Mouse (Mus musculus): ENCODE data around the gene Alb. TPM values are rescaled to one million over a fixed set of nuclear protein-coding genes. Genes with fewer than 3 reads are reported as not detected.

The Alb gene
- polyA plus RNA-seq (2015; fragmentation: Nextera tagmentation; extraction: Ambion mirVana), result 1.8 and 60.7 TPM in 2 replicates

DNA sequence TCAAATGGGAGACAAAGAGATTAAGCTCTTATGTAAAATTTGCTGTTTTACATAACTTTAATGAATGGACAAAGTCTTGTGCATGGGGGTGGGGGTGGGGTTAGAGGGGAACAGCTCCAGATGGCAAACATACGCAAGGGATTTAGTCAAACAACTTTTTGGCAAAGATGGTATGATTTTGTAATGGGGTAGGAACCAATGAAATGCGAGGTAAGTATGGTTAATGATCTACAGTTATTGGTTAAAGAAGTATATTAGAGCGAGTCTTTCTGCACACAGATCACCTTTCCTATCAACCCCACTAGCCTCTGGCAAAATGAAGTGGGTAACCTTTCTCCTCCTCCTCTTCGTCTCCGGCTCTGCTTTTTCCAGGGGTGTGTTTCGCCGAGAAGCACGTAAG is at the start of gene Alb:
TSS of gene Alb (plus strand) at position 279 of the 400 bp plus-strand sequence.
- H3K27ac ChIP-seq, result no peak within 1 kb of the TSS
- no peaks in the 10 kb centered on the region for H3K36me3 ChIP-seq
- H3K9ac ChIP-seq, result no peak within 1 kb of the TSS
- no peak for ATAC-seq (ENCODE audit: insufficient number of reproducible peaks, insufficient read depth, low FRiP score, low TSS enrichment, low read depth)
- H3K9me3 ChIP-seq, result no peaks in the 10 kb centered on the region
- H3K4me3 ChIP-seq, result no peak within 1 kb of the TSS
- H3K27me3 ChIP-seq, result no peaks in the 10 kb centered on the region
- 63% methylated on average over 8 of the region's 8 CpGs for WGBS
- H3K4me1 ChIP-seq, result no peaks in the 10 kb centered on the region
- H3K4me2 ChIP-seq, result no peak within 1 kb of the TSS

DNA sequence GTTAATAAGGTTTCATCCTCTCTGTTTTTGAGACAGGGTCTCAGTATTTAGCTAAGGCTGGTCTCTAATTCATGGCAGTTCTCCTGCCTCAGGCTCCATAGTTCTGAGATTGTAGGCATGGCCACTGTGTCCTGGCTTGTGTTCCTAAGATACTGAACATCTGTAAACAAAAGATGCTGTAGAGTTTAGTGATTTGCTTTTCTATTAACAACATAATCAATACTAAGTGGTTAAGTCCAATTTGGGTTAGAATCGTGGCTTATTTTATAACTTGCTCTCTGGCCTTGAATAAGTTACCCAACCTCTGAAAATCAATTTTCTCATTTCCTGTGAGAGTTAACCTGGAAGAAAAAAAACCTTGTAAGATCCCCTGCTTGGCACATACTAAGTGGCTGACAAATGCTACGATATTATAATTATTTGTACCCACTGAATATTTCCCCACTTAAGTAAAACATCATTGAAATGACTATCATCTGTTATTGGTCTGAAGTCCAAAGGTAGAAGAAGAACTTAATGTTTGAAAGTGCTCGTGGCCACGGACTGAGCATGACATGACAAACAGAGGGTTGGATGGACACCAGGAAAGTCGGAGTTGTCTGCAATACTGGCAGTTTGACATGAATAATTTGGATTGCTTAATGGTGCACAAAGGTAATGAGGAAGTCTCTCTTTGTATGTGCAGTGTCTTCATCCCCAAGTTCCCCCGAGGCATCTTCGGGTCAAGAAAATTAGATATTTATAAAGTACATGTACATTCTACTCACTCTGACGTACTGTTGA is 46.4 kb upstream of the Alb start:
- Histone ChIP-seq H3K9ac (no peak overlapping the region), H3K4me1 (no peaks in the 10 kb centered on the region), H3K36me3 (no peaks in the 10 kb centered on the region), H3K9me3 (no peaks in the 10 kb centered on the region), H3K4me3 (no peak overlapping the region), H3K27me3 (no peaks in the 10 kb centered on the region), H3K27ac (no peak overlapping the region), H3K4me2 (no peak overlapping the region)
- no peak for ATAC-seq (ENCODE audit: insufficient number of reproducible peaks, insufficient read depth, low FRiP score, low TSS enrichment, low read depth)
- WGBS, result 72% methylated on average over 8 of the region's 8 CpGs

DNA sequence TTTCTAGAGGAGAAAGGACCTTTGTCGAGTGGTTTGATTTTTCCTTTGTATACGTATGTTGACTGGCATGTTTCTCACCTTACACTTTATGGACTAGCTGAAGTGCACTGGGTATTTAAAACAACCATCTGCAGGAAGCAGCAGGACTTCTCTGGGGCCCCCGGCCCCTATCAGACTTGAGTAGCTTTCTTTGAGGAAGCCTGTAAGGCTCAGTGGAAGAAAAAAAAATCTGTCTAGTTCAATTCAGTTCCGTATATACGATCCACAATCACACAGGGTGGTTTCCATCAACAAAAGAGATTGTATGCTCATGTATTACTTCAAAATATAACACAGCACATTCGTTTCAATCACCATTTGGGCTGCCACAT is 45.8 kb upstream of the Alb start:
- Histone ChIP-seq H3K9me3 (no peaks in the 10 kb centered on the region), H3K4me2 (no peak overlapping the region), H3K36me3 (no peaks in the 10 kb centered on the region), H3K27ac (no peak overlapping the region), H3K4me1 (no peaks in the 10 kb centered on the region), H3K9ac (no peak overlapping the region), H3K4me3 (no peak overlapping the region), H3K27me3 (no peaks in the 10 kb centered on the region)
- 50% methylated on average over 6 of the region's 6 CpGs for WGBS
- ATAC-seq (ENCODE audit: insufficient number of reproducible peaks, insufficient read depth, low FRiP score, low TSS enrichment, low read depth), result no peak

DNA sequence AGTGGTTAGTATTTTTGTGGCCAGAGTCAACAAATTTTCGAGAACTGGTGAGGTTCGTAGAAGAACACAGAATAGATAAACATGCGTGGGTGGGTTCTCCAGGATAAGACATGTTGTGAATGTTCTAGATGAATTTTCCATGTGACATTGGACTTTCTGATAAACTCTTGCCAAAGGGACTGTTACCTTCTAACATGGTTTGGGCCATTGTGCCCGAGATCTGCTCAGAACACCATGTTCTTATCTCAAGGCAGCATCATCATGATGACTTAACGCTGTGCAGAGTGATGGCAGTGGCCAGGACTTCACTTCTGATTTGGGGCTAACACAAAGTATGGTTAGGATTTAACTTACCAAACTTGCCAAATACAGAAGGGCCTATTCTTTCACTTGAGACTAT is 36.1 kb upstream of the Alb start:
- H3K9me3 ChIP-seq, result no peaks in the 10 kb centered on the region
- no peak overlapping the region for H3K9ac ChIP-seq
- H3K4me3 ChIP-seq, result no peak overlapping the region
- no peaks in the 10 kb centered on the region for H3K27me3 ChIP-seq
- H3K36me3 ChIP-seq, result no peaks in the 10 kb centered on the region
- H3K4me1 ChIP-seq, result no peaks in the 10 kb centered on the region
- no peak overlapping the region for H3K27ac ChIP-seq
- no peak overlapping the region for H3K4me2 ChIP-seq
- WGBS, result 83% methylated on average over 5 of the region's 5 CpGs
- ATAC-seq (ENCODE audit: insufficient number of reproducible peaks, insufficient read depth, low FRiP score, low TSS enrichment, low read depth), result no peak

DNA sequence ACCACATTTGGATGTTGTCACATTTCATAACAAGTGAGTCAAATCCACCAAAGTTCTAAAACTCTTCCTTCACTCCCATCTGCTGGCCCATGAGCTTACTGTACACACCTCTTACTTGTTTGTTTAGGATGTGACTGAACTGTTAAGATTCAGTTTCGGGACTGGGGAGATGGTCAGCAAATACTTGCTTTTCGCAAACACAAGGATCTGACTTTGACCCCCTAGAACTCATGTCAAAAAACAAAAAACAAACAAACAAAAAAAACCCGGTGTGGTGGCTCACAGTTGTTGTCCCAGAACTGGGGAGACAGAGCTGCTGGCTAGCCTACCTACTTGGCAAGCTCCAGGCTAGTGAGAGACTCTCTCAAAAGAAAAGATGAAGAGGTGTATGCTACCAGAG is 35.5 kb upstream of the Alb start:
- WGBS, result 86% methylated on average over 3 of the region's 3 CpGs
- Histone ChIP-seq H3K9me3 (no peaks in the 10 kb centered on the region), H3K9ac (no peak overlapping the region), H3K27me3 (no peaks in the 10 kb centered on the region), H3K4me1 (no peaks in the 10 kb centered on the region), H3K4me3 (no peak overlapping the region), H3K36me3 (no peaks in the 10 kb centered on the region), H3K27ac (no peak overlapping the region), H3K4me2 (no peak overlapping the region)
- no peak for ATAC-seq (ENCODE audit: insufficient number of reproducible peaks, insufficient read depth, low FRiP score, low TSS enrichment, low read depth)

DNA sequence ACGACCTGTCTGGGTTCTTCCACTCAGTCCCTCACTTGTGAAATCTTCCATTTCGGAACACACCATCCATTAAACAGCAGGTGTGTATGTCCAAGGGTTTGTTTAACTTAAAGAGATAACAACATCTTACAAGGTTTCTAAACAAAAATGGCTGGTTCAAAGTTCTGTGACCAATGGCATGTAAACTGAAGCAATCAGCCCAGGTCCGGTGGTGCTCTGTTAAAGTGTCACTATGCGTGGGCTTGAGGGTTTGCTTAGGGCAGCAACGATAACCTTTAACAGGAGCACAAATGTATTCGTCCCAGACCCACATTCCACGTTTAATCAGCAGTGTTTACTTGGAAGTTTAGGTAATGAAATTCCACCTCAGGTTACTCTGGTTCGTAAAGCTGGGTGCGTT is 29.6 kb upstream of the Alb start:
- Histone ChIP-seq H3K36me3 (no peaks in the 10 kb centered on the region), H3K27ac (no peak overlapping the region), H3K4me1 (no peaks in the 10 kb centered on the region), H3K4me2 (no peak overlapping the region), H3K27me3 (no peaks in the 10 kb centered on the region), H3K4me3 (no peak overlapping the region), H3K9ac (no peak overlapping the region), H3K9me3 (no peaks in the 10 kb centered on the region)
- WGBS, result 82% methylated on average over 9 of the region's 9 CpGs
- ATAC-seq (ENCODE audit: insufficient number of reproducible peaks, insufficient read depth, low FRiP score, low TSS enrichment, low read depth), result no peak

DNA sequence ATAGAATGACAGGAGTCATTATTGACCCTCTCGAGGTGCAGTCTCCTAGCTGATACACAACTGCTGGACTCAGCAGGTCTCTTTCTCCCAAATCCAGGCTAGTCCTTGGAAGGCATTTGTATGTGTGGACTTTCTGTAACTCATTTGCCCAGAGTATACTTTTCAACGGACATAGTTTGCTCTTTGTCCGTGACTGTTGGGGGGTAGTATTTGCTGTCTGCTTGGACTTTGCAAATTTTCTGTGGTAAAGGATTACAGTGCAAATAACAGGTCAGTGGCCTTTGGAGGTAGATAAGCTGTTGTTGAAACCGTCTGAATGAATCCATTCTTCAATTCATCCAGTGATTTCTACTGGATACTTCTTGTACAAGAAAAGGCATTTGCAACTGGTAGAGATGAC is 21.5 kb upstream of the Alb start:
- Histone ChIP-seq H3K9ac (no peak overlapping the region), H3K27ac (no peak overlapping the region), H3K4me3 (no peak overlapping the region), H3K27me3 (no peaks in the 10 kb centered on the region), H3K9me3 (no peaks in the 10 kb centered on the region), H3K4me2 (no peak overlapping the region), H3K4me1 (no peaks in the 10 kb centered on the region), H3K36me3 (no peaks in the 10 kb centered on the region)
- 80% methylated on average over 4 of the region's 4 CpGs for WGBS
- no peak for ATAC-seq (ENCODE audit: insufficient number of reproducible peaks, insufficient read depth, low FRiP score, low TSS enrichment, low read depth)

DNA sequence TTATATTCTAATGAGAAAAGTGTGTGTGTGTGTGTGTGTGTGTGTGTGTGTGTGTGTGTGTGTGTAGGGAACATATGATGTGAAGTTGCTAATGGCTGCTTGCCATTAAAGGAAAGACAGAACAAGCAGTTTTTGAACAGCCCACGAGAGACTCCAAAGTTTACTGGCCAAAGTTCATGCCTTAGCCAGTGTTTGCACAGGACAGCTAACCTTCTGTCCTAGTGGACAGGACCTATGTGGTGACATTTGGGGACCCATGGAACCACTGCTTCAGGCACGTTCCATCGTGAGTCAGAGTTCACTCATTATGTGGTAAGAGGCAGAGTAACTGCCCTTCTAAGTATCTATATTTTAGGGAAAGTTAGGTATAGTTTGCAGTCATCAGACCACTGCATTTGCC is 13.1 kb upstream of the Alb start:
- Histone ChIP-seq H3K27ac (no peak overlapping the region), H3K4me1 (no peaks in the 10 kb centered on the region), H3K9me3 (no peaks in the 10 kb centered on the region), H3K36me3 (no peaks in the 10 kb centered on the region), H3K4me3 (no peak overlapping the region), H3K27me3 (no peaks in the 10 kb centered on the region), H3K4me2 (no peak overlapping the region), H3K9ac (no peak overlapping the region)
- 86% methylated on average over 3 of the region's 3 CpGs for WGBS
- no peak for ATAC-seq (ENCODE audit: insufficient number of reproducible peaks, insufficient read depth, low FRiP score, low TSS enrichment, low read depth)

DNA sequence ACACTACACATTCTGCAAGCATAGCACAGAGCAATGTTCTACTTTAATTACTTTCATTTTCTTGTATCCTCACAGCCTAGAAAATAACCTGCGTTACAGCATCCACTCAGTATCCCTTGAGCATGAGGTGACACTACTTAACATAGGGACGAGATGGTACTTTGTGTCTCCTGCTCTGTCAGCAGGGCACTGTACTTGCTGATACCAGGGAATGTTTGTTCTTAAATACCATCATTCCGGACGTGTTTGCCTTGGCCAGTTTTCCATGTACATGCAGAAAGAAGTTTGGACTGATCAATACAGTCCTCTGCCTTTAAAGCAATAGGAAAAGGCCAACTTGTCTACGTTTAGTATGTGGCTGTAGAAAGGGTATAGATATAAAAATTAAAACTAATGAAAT is 10.7 kb upstream of the Alb start:
- H3K9me3 ChIP-seq, result no peaks in the 10 kb centered on the region
- H3K36me3 ChIP-seq, result no peaks in the 10 kb centered on the region
- H3K27ac ChIP-seq, result no peak overlapping the region
- H3K4me3 ChIP-seq, result no peak overlapping the region
- H3K4me1 ChIP-seq, result no peaks in the 10 kb centered on the region
- no peak overlapping the region for H3K4me2 ChIP-seq
- no peak overlapping the region for H3K9ac ChIP-seq
- no peak for ATAC-seq (ENCODE audit: insufficient number of reproducible peaks, insufficient read depth, low FRiP score, low TSS enrichment, low read depth)
- no peaks in the 10 kb centered on the region for H3K27me3 ChIP-seq
- 84% methylated on average over 5 of the region's 5 CpGs for WGBS

DNA sequence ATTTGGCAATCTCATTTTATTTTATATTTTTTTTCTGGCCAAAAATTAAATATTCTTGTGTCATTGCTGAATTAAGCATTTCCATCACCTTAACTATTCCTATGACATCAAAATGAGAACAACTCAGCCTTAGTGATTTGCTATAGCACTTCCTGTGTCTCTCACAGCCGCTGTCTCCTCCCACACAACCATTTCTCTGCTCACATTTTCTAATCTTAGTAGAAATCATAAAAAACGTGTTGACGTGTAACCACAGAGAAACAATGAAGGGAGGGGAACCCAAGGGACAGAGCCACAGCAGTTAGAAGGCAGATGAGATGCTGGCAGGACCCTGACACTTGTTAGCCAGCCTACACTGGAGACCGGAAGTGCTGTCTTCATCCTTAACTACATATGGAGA is 8.0 kb upstream of the Alb start:
- H3K4me3 ChIP-seq, result no peak overlapping the region
- no peak for ATAC-seq (ENCODE audit: insufficient number of reproducible peaks, insufficient read depth, low FRiP score, low TSS enrichment, low read depth)
- 71% methylated on average over 4 of the region's 4 CpGs for WGBS
- H3K4me1 ChIP-seq, result no peaks in the 10 kb centered on the region
- no peak overlapping the region for H3K27ac ChIP-seq
- H3K9me3 ChIP-seq, result no peaks in the 10 kb centered on the region
- H3K9ac ChIP-seq, result no peak overlapping the region
- no peaks in the 10 kb centered on the region for H3K27me3 ChIP-seq
- H3K36me3 ChIP-seq, result no peaks in the 10 kb centered on the region
- no peak overlapping the region for H3K4me2 ChIP-seq

DNA sequence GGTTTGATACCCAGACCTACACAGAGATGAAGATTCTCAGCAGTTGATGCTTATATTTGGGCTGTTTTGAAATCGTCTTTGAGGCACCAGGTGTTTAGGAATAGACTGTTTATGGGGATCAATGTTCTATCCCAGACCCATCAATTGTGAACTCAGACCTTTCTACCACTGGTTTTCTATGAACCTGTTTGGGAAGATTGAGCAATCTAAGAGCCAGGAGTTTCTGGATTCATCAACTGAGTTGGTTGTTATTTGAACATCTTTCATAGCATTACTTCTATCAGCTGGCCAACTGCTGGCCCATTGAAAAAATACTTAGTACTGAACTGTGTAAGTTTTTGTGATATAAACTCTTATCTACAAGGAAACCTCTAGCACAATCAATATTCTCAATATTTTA is 3.5 kb upstream of the Alb start:
- no peak overlapping the region for H3K4me2 ChIP-seq
- no peak for ATAC-seq (ENCODE audit: insufficient number of reproducible peaks, insufficient read depth, low FRiP score, low TSS enrichment, low read depth)
- H3K9me3 ChIP-seq, result no peaks in the 10 kb centered on the region
- no peaks in the 10 kb centered on the region for H3K27me3 ChIP-seq
- H3K4me1 ChIP-seq, result no peaks in the 10 kb centered on the region
- no peak overlapping the region for H3K9ac ChIP-seq
- no peak overlapping the region for H3K27ac ChIP-seq
- no peak overlapping the region for H3K4me3 ChIP-seq
- WGBS, result 86% methylated on average over 1 of the region's 1 CpGs
- no peaks in the 10 kb centered on the region for H3K36me3 ChIP-seq

DNA sequence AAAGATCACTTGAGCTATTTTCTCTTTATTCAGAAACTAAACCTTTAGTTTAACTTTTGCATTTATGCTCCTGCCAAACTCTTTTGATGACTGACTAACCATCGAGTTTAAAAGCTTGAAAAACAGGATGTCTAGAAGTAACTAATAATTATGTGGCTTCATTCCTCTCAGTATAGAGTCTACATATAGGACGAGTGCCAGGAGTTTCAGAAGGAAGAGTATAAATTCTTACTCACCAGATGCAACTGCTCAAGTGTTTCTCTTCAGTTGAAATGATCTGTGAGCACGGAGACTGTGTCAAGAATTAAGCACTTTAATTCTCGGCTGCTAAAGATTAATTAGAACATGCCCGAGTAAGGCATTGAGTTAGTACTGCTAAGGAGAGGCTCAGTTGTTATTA is 2.0 kb upstream of the Alb start:
- no peaks in the 10 kb centered on the region for H3K4me1 ChIP-seq
- no peaks in the 10 kb centered on the region for H3K9me3 ChIP-seq
- H3K36me3 ChIP-seq, result no peaks in the 10 kb centered on the region
- H3K4me3 ChIP-seq, result no peak overlapping the region
- no peak overlapping the region for H3K9ac ChIP-seq
- no peak overlapping the region for H3K27ac ChIP-seq
- H3K4me2 ChIP-seq, result no peak overlapping the region
- no peak for ATAC-seq (ENCODE audit: insufficient number of reproducible peaks, insufficient read depth, low FRiP score, low TSS enrichment, low read depth)
- H3K27me3 ChIP-seq, result no peaks in the 10 kb centered on the region
- 56% methylated on average over 5 of the region's 5 CpGs for WGBS
